Mouse (Mus musculus) Patski (cell line): ENCODE results near the gene Mmachc. TPM values are rescaled to one million over a fixed set of nuclear protein-coding genes. Genes with fewer than 3 reads are reported as not detected.

Experiments
- ATAC-seq: fragments of 100-300 bp; one replicate; pipeline ENCODE4 v1.8.0; 2021
- CTCF ChIA-PET: fragments of 350-600 bp; sonication (Branson Sonifier 250); formaldehyde crosslinking; loops from one replicate; lab custom pipeline; 2022; ENCODE audit warnings: inconsistent platforms; lab: Charles Lee
- POLR2A ChIA-PET: fragments of 350-600 bp; sonication (Branson Sonifier 250); formaldehyde crosslinking; loops from one replicate; lab custom pipeline; 2022; ENCODE audit warnings: antibody characterized with exemption, inconsistent platforms; lab: Charles Lee
- DNase-seq: peaks from one replicate; pipeline ENCODE4 v3.0.0-alpha.2; 2011; ENCODE audit warnings: low read depth, low spot score
- H3K27me3 ChIP-seq: fragments of 371-371 bp; one replicate; pipeline ENCODE4 v1.5.1; 2021
- CTCF ChIP-seq: fragments of 100-300 bp; IDR thresholded peaks from one replicate; pipeline ENCODE4 v1.5.1; 2021
- in situ Hi-C: fragments of 300-500 bp; cut with MboI; formaldehyde crosslinking; loops from 3 replicates; pipeline ENCODE4 v1.11.1; 2018; ENCODE audit warnings: low pct_unique_long_range_greater_than_20kb, mixed read lengths
- polyA plus RNA-seq: library from polyadenylated mRNA; unstranded; gene quantifications from one replicate; pipeline ENCODE4 v1.2.3, GENCODE M21; 2021

Mmachc gene
- polyA plus RNA-seq: 12.4 TPM

- no peaks in the 10 kb centered on the region for H3K27me3 ChIP-seq
- ATAC-seq: peak; percentile 97
- in situ Hi-C loops: no loop called here
- peak; percentile 93 for DNase-seq
- TF ChIP-seq CTCF: no peak
- ChIA-PET POLR2A (interaction anchor here (1.5 kb wide), 1 partner anchor 23 kb away, joined by 4 read pairs; the partner anchor contains the start of gene Prdx1), CTCF (interaction anchor here (0.8 to 1.2 kb wide), 4 partner anchors 11 to 80 kb away, joined by 3 to 8 read pairs (median 4); no protein-coding TSS in a partner anchor)
Observed at GRCm38 (mm10) chr4:116708201-116708764, at the start of gene Mmachc, which contains the start of gene Ccdc163. Gene Mmachc (minus strand): TSS chr4:116708406. Gene Ccdc163 (plus strand): TSS chr4:116708509.

- CTCF ChIA-PET: interaction anchor here (1.6 kb wide), 1 partner anchor 39 kb away, joined by 6 read pairs; no protein-coding TSS in a partner anchor
- no peak for TF ChIP-seq CTCF
- DNase-seq: no peak
- no peaks in the 10 kb centered on the region for H3K27me3 ChIP-seq
- in situ Hi-C loops: no loop called here
- no peak for ATAC-seq
- POLR2A ChIA-PET: no interaction called here
Observed at GRCm38 (mm10) chr4:116749750-116750149, 41.5 kb upstream of the Mmachc start.

GRCm38 (mm10) chr4:116738972-116739751, 31.0 kb upstream of the Mmachc start:
- DNase-seq (no peak), ATAC-seq (no peak)
- ChIA-PET CTCF (no interaction called here), POLR2A (no interaction called here)
- no peak for TF ChIP-seq CTCF
- in situ Hi-C loops: no loop called here
- no peaks in the 10 kb centered on the region for H3K27me3 ChIP-seq

GRCm38 (mm10) chr4:116734996-116735395, 26.8 kb upstream of the Mmachc start:
- TF ChIP-seq CTCF: no peak
- no peak for ATAC-seq
- DNase-seq: no peak
- no peaks in the 10 kb centered on the region for H3K27me3 ChIP-seq
- ChIA-PET CTCF (no interaction called here), POLR2A (no interaction called here)
- in situ Hi-C loops: no loop called here

- ChIA-PET POLR2A (no interaction called here), CTCF (interaction anchor here (1.0 kb wide), 1 partner anchor 13 kb away, joined by 4 read pairs; no protein-coding TSS in a partner anchor)
- in situ Hi-C loops: no loop called here
- H3K27me3 ChIP-seq: no peaks in the 10 kb centered on the region
- ATAC-seq: no peak
- TF ChIP-seq CTCF: no peak
- DNase-seq: no peak
Observed at GRCm38 (mm10) chr4:116732355-116732754, 24.1 kb upstream of the Mmachc start.

GRCm38 (mm10) chr4:116731077-116731476, 22.9 kb upstream of the Mmachc start:
- DNase-seq (no peak), ATAC-seq (no peak)
- H3K27me3 ChIP-seq: no peaks in the 10 kb centered on the region
- CTCF ChIA-PET: interaction anchor here (1.0 kb wide), 1 partner anchor 12 kb away, joined by 4 read pairs; no protein-coding TSS in a partner anchor
- POLR2A ChIA-PET: no interaction called here
- in situ Hi-C loops: no loop called here
- TF ChIP-seq CTCF: no peak

GRCm38 (mm10) chr4:116729532-116729931, 21.3 kb upstream of the Mmachc start:
- CTCF ChIA-PET: no interaction called here
- no peak for DNase-seq
- POLR2A ChIA-PET: interaction anchor here (0.6 kb wide), 1 partner anchor 314 kb away, joined by 4 read pairs; no protein-coding TSS in a partner anchor
- in situ Hi-C loops: loop anchor here (10.0 kb wide), 1 partner anchor 395 kb away; the partner anchor contains the start of genes Btbd19 and Tctex1d4
- TF ChIP-seq CTCF: no peak
- H3K27me3 ChIP-seq: no peaks in the 10 kb centered on the region
- ATAC-seq: no peak

- POLR2A ChIA-PET: no interaction called here
- in situ Hi-C loops: loop anchor here (10.0 kb wide), 1 partner anchor 397 kb away; the partner anchor contains the start of genes Btbd19 and Tctex1d4
- ATAC-seq: no peak
Observed at GRCm38 (mm10) chr4:116727401-116727800, 19.2 kb upstream of the Mmachc start.

GRCm38 (mm10) chr4:116725444-116725843, 17.2 kb upstream of the Mmachc start:
- in situ Hi-C loops: loop anchor here (10.0 kb wide), 1 partner anchor 399 kb away; the partner anchor contains the start of genes Btbd19 and Tctex1d4
- no peaks in the 10 kb centered on the region for H3K27me3 ChIP-seq
- DNase-seq (no peak), ATAC-seq (no peak)
- TF ChIP-seq CTCF: no peak
- POLR2A ChIA-PET: no interaction called here
- CTCF ChIA-PET: no interaction called here

More at GRCm38 (mm10) chr4:116727401-116727800, 19.2 kb upstream of the Mmachc start:
- DNase-seq: no peak
- no peaks in the 10 kb centered on the region for H3K27me3 ChIP-seq
- CTCF ChIA-PET: no interaction called here
- TF ChIP-seq CTCF: no peak

- DNase-seq (no peak), ATAC-seq (no peak)
- TF ChIP-seq CTCF: no peak
- in situ Hi-C loops: loop anchor here (10.0 kb wide), 1 partner anchor 403 kb away; the partner anchor contains the start of genes Btbd19 and Tctex1d4
- H3K27me3 ChIP-seq: no peaks in the 10 kb centered on the region
- ChIA-PET CTCF (no interaction called here), POLR2A (no interaction called here)
Observed at GRCm38 (mm10) chr4:116722230-116722629, 14.0 kb upstream of the Mmachc start.
